Mouse (Mus musculus) hindbrain, embryonic 13.5 days (tissue): Measurements from ENCODE around the gene Gm15127. TPM values are rescaled to one million over a fixed set of nuclear protein-coding genes. Genes with fewer than 3 reads are reported as not detected.
"Not testable (repeated sequence)": the region's sequence is repeated elsewhere in the genome, so short reads cannot be mapped to it uniquely, and the experiment has no call there.

Source experiments
- ATAC-seq: fragments of 200-750 bp; cut with Nextera tagmentation; 2 replicates; pipeline ENCODE4 v1.8.0; 2017; ENCODE audit warnings: moderate TSS enrichment; ENCODE audit not compliant: low FRiP score
- H3K27ac ChIP-seq: fragments of 300-500 bp; sonication (generic); 2 replicates; pipeline ENCODE4 v1.5.1; 2015; ENCODE audit warnings: inconsistent platforms, mild to moderate bottlenecking, moderate library complexity
- H3K27me3 ChIP-seq: fragments of 300-500 bp; sonication (generic); 2 replicates; pipeline ENCODE4 v1.6.1; 2015; ENCODE audit warnings: mild to moderate bottlenecking, inconsistent platforms
- H3K36me3 ChIP-seq: fragments of 300-500 bp; sonication (generic); 2 replicates; pipeline ENCODE4 v1.6.1; 2015; ENCODE audit warnings: mild to moderate bottlenecking, inconsistent platforms
- H3K4me1 ChIP-seq: fragments of 300-500 bp; sonication (generic); replicated peaks from 2 replicates; pipeline ENCODE4 v1.6.1; 2015; ENCODE audit warnings: inconsistent platforms
- H3K4me2 ChIP-seq: fragments of 300-500 bp; sonication (generic); 2 replicates; pipeline ENCODE4 v1.6.1; 2015; ENCODE audit warnings: inconsistent platforms, mild to moderate bottlenecking, moderate library complexity
- H3K4me3 ChIP-seq: fragments of 300-500 bp; sonication (generic); 2 replicates; pipeline ENCODE4 v1.5.1; 2015; ENCODE audit warnings: mild to moderate bottlenecking, inconsistent platforms
- H3K9ac ChIP-seq: fragments of 300-500 bp; sonication (generic); 2 replicates; pipeline ENCODE4 v1.6.1; 2015; ENCODE audit warnings: mild to moderate bottlenecking, inconsistent platforms
- H3K9me3 ChIP-seq: fragments of 300-500 bp; sonication (generic); 2 replicates; pipeline ENCODE4 v1.6.1; 2016; ENCODE audit warnings: inconsistent platforms
- WGBS: fragments of 180-500 bp; shearing (Covaris S2); methylation state at CpG from one replicate; pipeline ENCODE4 v1.1.7; 2015; 5-methylcytosine and 5-hydroxymethylcytosine counted together
- polyA plus RNA-seq: library from polyadenylated mRNA; unstranded; fragments of >200 nt; fragmentation: Nextera tagmentation; extraction: Ambion mirVana; gene quantifications from 2 replicates; pipeline ENCODE4 v1.2.1, GENCODE M21; 2015

Gene Gm15127
- polyA plus RNA-seq, result not detected in 2 replicates

GRCm38 (mm10) chrX:148663298-148663697, at the start of gene Gm15127:
TSS of gene Gm15127 (plus strand) at chrX:148663598.
- not testable (repeated sequence) for H3K4me1 ChIP-seq, H3K4me3 ChIP-seq, H3K27me3 ChIP-seq, H3K9me3 ChIP-seq, H3K4me2 ChIP-seq, H3K27ac ChIP-seq, H3K36me3 ChIP-seq, H3K9ac ChIP-seq, ATAC-seq
- 53% methylated on average over 2 of the region's 4 CpGs for WGBS

- not testable (repeated sequence) for H3K9me3 ChIP-seq, ATAC-seq, H3K36me3 ChIP-seq, H3K27me3 ChIP-seq, H3K4me3 ChIP-seq, H3K4me2 ChIP-seq, H3K27ac ChIP-seq, H3K4me1 ChIP-seq, H3K9ac ChIP-seq
- 83% methylated on average over 4 of the region's 7 CpGs for WGBS
Measured at GRCm38 (mm10) chrX:148615053-148615452, 48.3 kb upstream of the Gm15127 start, which contains the start of gene Gm8334. TSS of gene Gm8334 (minus strand) at chrX:148615153.

- not testable (repeated sequence) for H3K9me3 ChIP-seq, H3K27me3 ChIP-seq, H3K36me3 ChIP-seq, H3K4me1 ChIP-seq, H3K27ac ChIP-seq, H3K4me2 ChIP-seq, H3K9ac ChIP-seq, H3K4me3 ChIP-seq, ATAC-seq
- 24% methylated on average over 1 of the region's 1 CpGs for WGBS
Measured at GRCm38 (mm10) chrX:148676290-148676689, 12.9 kb downstream of the Gm15127 start.

Other genes starting within 250 kb of the Gm15127 start
- not detected in 2 replicates for gene Gm15114, start 174.6 kb upstream of the Gm15127 start, polyA plus RNA-seq
- not detected in 2 replicates for gene Gm8334, start 48.4 kb upstream of the Gm15127 start, polyA plus RNA-seq
- gene Luzp4, start 194.0 kb downstream of the Gm15127 start, polyA plus RNA-seq, result not detected in 2 replicates